Mouse (Mus musculus) R1 (cell line): ENCODE measurements around the gene Car4.

Source experiments
- DNase-seq: peaks from one replicate; pipeline ENCODE4 v3.0.0-alpha.2; 2018; ENCODE audit warnings: low read depth, low spot score

Gene Car4

DNA sequence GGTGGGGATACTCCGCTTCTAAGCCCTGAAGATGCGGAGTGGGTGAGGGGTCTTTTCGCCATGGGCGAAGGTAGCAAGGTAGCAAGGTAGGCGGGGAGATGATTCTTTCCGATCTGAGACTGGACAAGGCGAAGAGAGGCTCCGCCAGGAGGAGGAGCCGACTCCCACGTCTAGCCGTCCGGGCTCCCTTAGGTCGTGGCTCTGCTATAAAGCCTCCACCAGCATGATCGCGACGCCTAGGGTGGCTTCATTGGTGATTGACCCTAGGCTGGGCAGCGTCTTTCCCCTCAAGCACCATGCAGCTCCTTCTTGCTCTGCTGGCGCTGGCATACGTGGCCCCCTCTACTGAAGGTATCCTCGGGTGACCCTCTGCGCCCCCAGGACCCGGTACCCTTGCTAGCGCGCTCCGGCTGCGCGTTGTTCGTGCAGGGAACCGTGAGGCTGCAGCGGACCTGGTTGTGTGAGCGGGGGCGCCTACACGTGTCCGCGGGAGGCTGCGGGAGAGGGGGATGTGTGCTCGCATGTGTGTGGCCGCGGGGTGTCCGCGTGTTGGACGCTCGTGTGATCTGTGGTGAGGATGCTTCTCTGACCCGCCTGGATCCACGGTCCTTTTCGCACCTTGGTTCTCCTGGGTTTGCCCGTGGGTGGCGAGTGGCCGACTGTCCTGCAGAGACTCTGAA is at the start of gene Car4:
Car4 (plus strand) TSS at position 196 of the 680 bp plus-strand sequence.
- DNase-seq, result peak; percentile 64

DNA sequence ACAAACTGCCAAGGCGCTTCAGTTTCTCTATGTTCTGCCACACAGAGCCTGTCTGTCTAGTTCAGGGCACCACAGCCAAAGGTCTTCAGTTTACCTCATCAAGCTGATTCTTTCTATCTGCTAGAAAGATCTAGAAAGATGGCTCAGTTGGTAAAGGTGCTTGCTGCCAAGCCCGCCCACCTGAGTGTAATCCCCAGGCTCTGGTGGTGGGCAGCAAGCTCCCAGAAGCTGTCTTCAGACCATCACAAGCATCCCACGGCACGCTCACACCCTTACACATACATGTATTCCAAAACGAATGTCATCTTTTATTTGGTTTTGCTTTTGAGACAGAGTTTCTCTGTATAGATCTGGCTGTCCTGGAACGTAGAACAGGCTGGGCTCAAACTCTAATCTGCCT is 49.1 kb upstream of the Car4 start:
- DNase-seq, result no peak

DNA sequence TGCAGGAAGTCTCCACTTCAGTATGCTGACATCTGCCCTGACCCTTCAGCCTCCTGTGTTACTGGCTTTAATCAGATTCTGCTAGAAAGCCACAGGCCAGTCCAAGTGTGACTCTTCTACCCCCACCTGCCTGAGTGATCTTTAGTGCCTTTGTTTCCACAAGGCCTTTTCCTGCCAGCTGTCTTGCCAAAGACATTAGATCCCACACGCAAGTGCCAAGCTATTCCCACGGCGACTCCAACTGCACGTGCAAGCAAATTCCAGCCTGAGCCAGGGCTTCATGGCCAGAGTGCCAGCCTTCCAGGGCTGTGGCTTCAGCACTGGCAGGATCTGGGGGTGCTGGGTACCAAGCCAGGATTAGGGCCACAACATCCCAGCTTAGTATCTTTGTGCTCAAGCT is 47.2 kb upstream of the Car4 start:
- no peak for DNase-seq

DNA sequence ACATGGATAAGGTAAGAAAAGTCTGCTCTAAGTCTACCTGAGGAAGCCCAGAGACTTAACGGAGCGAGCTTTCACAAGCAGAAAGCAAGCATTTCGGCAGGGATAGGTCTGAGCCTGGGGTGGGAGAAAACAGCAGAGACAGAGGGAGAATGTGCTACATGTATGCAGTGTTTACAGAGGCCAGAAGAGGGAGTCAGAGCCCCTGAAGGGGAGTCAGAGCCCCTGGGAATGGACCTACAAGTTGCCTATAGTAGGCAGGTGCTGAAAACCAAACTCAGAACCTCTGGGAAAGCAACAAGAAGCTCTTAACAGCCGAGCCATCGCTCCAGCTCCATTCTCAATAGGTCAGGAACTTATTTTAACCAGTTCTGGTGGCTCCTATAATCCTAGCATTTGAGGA is 42.9 kb upstream of the Car4 start:
- peak; percentile 83 for DNase-seq

DNA sequence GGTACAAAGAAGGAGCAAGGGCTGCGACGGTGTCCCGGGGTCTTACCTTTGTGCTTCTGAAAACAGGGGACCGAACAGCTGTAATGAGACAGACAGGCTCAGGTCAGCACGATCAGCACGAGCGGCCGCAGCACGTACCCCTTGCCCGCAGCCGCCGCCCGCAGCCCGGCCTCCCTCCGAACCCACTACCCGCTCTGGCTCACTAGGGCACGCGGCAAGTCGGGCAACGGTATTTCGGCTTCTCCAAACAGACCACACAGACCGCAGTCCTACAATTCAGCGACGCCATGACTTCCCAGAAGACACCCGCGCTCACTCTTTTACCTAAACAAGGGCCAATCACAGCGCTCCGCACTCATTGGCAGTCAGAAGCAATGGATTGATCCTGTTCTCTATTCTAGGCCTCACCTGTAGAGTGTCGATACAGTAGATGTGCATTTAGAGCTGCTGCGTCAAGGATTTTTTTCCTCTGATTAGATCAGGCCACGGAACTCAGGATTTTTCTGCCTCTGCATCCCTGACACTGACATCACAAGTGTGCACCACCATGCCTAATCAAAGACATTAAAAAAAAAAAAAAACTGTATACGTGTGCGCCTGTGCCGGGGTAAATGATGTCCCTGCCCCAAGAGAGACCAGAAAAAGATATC is 41.4 kb upstream of the Car4 start, which contains the start of gene Znhit3:
Znhit3 (minus strand) TSS at position 314 of the 650 bp plus-strand sequence.
- DNase-seq, result peak; percentile 96

DNA sequence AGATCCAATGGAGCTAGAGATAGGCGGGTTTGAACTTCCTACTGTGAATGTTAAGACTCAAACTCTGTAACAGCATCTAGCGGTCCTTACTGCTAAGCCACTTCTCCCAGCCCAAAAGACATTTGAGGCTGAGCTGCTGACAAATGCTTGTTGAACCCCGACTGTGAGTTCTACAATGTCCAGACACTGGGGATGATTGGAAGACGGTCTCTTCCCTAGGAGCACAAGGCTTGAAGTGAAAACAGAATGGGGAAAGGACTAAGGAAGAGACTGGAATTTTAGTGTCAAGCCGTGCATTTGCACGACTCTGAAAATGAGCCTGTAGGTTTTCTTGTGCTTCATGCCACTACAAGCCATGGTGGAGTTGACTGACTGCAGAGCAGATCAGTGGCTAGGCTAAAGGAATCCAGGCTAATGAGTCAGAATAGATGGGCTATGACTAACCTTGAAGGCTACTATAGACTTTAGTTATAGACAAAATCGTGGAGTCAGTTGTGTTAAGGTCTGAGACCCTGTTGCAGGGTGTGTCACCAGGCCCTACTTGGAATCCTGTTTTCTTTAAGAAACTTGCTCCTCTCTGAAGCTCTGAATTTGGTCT is 40.8 kb upstream of the Car4 start:
- DNase-seq, result no peak

DNA sequence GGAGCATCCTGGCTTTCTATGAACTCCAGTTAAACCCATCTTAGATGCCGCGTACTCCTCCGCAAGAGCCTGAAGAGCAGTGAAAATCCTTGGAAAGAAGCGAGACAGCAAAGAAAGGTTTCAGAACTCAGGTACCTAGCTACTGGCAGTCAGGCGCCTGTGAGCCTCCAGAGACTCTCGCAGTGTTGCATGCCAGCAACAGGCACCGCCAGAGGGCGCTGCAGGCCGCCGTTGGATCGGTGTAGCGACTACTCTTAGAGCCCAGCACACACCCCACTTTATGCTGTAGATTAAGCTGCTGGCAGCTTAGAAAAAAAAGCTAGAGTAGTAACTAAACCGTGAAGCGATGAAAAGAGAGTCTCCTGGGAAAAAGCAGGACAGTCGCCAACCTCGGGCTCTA is 39.2 kb upstream of the Car4 start:
- peak; percentile 80 for DNase-seq

DNA sequence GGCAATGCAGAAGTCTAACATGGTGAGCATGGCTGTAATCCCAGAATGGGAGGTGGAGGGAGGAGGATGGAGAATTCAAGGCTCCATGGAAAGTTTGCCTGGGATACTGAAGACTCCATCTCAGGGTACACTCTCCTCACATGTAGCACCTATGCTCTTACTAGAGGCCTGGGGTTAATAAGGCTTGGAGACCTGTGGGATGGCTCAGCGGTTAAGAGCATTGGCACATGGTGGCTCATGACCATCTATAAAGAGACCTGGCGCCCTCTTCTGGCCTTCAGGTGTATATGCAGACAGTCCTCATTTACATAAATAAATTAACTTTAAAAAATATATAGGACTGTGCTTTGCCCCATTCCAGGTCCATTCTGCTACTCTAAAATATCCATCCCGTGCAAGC is 38.3 kb upstream of the Car4 start:
- DNase-seq, result peak; percentile 81

DNA sequence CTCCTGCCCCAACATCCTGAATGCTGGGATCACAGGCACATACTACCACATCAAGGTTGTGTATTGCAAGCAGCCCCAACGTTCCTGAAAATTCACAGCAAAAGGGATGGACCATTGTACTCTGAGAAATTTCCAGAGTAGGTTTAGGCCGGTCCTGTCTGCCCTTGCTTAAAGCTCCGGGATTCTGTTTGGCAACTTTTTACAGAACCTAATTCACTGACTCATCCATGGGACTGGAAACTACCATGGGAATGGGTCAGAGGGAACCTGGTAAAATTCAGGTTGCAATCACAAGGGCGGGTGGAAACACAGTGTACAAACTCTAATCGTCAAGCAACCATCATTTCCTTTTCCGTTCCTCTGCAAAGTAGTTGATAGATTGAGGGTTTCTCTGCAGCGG is 37.6 kb upstream of the Car4 start:
- DNase-seq, result no peak

DNA sequence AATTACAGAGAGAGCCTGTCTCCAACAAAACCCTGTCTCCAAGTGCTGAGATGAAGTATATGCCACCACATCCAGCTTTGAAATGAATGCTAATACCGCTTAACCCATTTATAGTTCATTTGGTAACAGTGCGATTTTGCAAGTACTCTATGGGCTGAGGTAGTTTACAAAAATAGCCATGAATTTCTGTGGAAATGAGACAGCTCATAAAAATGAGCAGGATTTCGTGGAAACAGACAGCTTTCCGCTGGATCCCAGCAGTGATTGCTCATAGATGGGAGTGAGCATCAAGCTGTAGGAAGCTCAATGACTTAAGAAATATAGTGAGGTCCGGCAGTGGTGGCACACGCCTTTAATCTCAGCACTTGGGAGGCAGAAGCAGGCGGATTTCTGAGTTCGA is 36.6 kb upstream of the Car4 start:
- no peak for DNase-seq

DNA sequence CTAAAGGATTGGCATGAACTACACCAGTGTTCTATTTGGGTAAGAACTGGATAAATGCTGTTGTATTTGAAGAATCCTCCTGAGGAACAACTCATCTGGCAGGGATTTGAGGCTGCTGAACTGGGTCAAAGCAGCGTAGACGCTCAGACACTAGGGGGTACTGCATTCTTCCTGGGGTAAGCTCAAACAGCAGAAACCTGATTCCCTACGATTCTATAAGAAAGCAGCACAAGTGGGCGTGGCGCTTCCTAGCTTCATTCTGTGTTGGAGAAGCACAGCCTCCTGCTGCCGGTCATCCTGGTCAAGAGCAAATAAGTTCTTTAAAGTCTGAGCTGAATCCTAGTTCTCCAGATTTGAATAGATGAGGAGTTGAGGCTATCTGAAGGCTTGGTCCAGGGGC is 25.3 kb upstream of the Car4 start:
- peak; percentile 76 for DNase-seq

DNA sequence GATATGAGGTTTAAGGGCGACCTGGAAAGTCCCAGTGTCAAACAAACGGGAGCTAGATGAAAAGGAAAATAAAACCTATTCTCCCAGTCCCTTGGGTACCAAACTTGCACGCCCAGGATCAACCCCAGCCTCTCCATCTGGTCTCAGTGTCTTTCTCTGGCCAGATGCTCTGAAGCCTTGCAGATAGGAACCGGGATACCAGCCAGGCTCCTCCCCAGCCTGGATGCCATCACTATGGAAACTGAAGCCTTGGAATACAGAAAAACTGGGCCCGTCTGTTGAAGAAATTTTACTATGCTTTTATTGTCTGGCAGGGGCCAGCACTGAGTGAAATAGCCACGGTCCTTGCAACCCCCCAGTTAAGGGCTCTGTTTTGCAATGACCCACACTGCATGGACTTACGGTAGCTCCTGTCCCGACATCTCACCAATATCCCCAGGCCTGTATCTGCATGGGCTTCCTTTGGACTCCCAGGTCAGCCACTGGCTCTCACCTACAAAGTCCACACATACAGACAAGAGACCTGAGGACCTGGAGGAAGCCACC is 18.0 kb upstream of the Car4 start:
- no peak for DNase-seq

DNA sequence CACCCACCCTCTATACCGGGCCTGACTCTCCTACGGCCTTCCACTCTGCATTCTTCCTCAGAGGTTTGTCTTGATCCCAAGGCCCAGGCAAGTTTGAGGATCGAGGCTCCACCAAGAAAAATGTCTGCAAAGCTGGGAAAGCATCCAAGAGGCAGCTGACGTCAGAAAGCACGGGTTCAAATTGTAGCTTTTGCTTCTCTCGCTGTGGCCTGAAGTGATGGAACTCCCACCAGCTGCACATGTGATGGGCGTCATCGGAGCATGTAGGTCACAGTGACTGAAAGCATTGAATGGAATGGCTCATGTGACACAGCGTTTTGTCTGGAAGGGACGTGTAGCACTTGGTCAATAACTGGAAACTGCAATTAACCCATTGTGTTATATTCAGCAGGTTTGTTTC is 17.4 kb upstream of the Car4 start:
- DNase-seq, result no peak

DNA sequence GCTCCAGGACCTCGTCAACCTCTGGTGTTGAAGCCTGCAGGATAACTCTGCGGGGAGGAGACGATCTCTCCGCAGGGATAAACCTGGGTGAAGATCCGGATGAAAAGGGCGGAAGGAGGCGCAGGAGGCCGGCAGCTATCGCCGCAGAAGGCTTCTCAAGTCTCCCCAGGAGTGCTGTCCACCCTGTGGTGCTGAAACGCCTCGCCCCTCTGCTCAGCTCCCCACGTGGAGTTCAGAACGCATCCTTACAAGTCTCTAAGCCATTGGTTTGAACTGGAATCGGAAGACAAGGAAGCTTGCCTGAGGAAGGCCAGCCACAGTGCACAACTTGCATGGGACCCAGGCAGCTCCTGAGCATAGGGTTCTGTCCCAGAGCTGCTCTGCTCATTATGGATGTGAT is 13.6 kb upstream of the Car4 start:
- peak; percentile 96 for DNase-seq

DNA sequence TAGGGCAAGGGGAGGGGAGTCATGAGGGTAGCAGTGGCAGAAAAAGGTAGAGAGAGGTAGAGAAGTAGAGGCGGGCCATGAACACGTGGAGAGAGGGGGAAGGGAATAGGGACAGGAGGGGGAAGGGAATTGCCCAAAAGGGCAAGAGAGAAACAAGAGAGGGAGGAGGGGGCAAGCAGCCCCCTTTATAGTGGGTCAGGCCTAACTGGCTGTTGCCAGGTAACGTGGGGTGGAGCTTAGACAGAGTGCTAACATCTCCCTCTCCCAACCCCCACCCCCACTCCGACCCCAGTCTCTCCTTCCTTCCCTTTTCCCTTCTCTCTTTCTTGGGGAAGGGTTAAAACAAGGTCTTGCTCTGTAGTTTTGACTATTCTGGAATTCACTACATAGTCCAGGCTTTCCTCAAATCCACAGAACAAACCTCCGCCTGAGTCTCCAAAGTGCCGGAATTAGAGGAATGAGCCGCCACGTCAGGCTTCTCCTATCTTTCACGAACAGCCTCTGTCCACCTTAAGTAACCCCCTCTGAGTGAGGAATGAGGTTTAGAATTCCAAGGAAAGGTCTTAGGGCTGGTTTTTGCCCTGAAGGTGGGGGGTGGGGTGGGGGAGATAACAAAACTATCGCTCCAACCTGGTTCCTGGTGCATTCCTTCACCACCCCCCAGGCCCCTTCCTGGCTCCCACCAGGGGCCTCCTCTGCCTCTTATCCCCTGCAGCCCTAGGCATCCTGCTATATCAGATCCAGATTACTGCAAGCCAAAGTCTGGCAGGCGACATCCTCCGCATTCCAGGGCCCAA is 12.7 kb upstream of the Car4 start:
- DNase-seq, result peak; percentile 96

DNA sequence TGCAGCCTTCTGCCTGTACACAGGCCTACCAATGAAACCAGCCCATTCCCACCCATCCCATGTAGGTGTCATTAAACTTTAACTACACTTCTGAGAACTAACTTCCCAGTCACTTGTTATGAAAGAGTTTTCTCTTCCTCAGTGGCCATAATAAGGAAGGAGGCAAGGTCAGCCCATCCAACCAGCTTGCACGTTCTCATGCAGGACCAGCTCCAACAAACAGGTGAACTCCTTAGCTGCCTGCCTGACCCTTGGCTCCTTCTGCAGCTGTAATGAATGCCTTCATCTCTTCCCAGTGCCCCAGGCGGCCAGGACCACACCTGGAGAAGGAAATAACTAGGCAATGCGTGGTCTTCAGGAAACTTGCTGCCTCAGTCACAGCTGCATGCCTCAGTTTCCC is 11.7 kb upstream of the Car4 start:
- peak; percentile 24 for DNase-seq

DNA sequence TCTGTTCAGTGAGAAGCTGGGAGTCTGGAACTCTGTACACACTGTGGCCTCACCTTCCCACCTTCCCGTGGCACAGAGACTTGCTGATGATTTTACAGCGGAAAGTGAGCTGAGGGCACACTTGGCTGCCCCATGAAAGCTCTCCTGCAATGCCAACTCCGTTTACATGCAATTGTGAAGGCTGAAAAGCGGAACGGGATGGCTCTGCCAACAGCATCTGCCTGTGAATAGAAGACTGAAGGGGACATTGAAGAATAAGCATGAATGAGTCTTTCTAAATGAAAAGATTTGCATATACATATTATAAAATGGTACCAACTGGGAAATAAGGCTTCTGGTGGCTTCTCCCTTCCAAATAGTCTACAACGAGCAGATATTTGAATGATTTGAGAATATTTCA is 10.4 kb upstream of the Car4 start:
- DNase-seq, result no peak

DNA sequence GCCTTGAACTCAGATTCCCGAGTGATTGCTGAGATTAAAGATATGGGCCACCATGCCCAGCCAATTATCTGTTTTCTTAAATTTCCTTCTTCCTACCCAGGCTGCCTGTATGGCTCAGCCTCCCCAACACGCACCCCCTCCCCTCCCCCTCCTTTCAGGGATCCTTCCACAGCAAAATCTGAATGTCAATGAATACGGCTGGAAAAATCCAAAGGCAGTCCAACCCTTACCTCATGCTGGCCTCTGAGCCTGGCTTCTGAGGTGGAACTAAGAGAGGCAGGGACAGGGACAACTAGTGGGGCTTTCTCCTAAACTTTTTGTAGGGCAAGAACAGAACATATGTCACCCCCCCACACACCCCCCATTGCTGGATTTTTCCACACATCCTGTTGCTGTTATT is 9.5 kb upstream of the Car4 start:
- peak; percentile 70 for DNase-seq

DNA sequence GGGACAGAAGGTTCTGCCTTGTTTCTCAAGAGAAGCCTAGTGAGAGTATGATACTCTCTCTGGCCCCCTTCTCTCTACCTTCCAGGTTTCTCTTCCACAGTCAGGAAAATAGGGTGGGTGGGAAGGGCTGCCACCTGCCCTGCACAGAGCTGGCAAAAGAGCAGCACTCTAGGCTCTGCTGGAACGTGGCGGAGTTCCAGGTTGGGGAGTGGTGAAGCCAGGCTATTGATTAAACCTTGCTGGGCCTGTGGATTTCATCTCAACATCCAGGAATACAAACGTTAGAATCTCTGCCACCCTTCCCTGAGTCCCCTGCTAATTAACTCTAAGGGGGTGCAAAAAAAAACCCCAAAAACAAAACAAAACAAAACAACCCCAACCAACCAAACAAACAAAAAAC is 9.1 kb upstream of the Car4 start:
- no peak for DNase-seq

DNA sequence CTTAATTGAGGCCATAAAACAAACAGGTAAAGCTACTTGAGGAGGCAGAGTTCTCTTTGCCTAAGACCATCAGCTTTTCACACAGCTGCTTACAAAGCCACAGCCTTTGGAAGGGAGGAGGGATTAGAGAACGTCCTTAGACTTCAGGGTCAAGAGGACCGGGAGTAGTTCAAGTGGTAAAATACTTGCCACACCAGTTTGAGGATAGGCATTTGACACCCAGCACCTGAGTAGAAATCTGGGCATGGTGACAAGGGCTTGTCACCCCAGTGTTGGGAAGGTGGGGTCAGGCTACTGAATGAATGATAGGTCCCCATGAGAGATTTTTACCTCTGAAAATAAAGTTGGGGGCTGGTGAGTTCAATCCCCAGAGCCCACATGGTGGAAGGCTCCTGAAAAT is 5.0 kb upstream of the Car4 start:
- no peak for DNase-seq

DNA sequence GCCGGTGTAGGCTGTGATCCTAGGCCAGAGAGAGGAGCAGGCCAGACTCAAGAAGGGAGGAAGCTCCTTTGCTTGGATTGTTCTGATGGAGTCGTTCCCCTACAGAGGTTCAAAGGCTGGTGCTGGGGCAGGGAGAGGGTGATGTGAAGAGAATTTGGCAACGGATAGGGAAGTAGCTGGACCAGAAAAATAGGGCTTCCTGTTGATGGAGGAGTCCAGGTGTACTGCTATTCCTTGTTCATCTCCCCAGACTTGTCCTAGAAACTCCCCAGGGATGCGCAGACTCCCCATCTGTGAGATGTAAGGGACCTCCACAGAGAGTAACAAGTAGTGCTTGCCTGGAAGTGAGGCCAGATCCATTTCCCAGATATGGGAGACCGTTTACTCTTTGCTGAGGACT is 1.2 kb upstream of the Car4 start:
- DNase-seq, result no peak

DNA sequence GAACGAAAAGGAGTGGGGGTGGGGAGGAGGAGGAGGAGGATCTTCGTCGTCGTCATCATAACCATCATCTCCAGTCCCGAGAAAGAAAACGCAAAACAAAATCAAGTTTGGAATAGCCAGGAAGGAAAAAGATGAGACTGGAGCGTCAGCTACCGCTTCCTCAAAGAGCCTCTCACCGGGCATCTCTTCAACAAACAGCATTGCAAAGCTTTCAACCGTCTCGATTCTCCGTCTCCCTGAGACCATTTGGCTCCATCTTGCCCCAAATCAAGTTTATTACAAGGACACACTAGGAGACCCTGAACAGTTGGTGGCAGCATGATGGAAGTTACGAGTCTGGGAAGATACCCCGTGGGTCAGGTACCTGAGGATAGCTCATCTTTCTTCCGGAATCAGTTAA is 415 bp upstream of the Car4 start:
- no peak for DNase-seq
